Mouse (Mus musculus): ENCODE measurements around the gene Kcnh6. TPM values are rescaled to one million over a fixed set of nuclear protein-coding genes. Genes with fewer than 3 reads are reported as not detected.

Kcnh6 gene
- total and polyA plus RNA-seq, 2 experiments from 2014 or later, result 0.12 TPM; not detected in 1

- H3K27me3 ChIP-seq (ENCODE audit: control insufficient read depth, insufficient read depth, low read length), result no peaks in the 10 kb centered on the region
- no peaks in the 10 kb centered on the region for H3K36me3 ChIP-seq (replicated peaks; ENCODE audit: control insufficient read depth, insufficient read depth, low read length)
- H3K4me2 ChIP-seq (ENCODE audit: low read depth, low read length), result peak within 1 kb of the TSS; percentile 93
- WGBS, result 0% methylated on average over 64 of the region's 66 CpGs
- ATAC-seq (ENCODE audit: insufficient read depth, low read depth) (peak; percentile 99), DNase-seq (ENCODE audit: low spot score) (peak; percentile 96)
- H3K9me3 ChIP-seq (replicated peaks; ENCODE audit: control insufficient read depth, low read length), result no peaks in the 10 kb centered on the region
- peak within 1 kb of the TSS; percentile 93 for H3K27ac ChIP-seq (ENCODE audit: low read depth)
- 0 out of 2 replicates have a peak, but pooled peaks have one; percentile 77 for TF ChIP-seq EP300 (IDR thresholded peaks at IDR 0.05; ENCODE audit: low read depth)
- no peak for TF ChIP-seq CTCF (IDR thresholded peaks at IDR 0.05; ENCODE audit: low read depth)
- H3K4me3 ChIP-seq (ENCODE audit: low read depth, low read length), result peak within 1 kb of the TSS; percentile 98
- peaks cover 12% of the 10 kb centered on the region for H3K4me1 ChIP-seq (ENCODE audit: control insufficient read depth, insufficient read depth)
- peak within 1 kb of the TSS; percentile 93 for H3K9ac ChIP-seq (replicated peaks; ENCODE audit: low read depth, low read length)
These were observed 28.9 kb downstream of the Kcnh6 start, which contains the start of gene Dcaf7 for GRCm38 (mm10) chr11:106036548-106037417. Dcaf7 (plus strand) TSS chr11:106036872.

- H3K9me3 ChIP-seq (replicated peaks; ENCODE audit: control insufficient read depth, low read length), result no peaks in the 10 kb centered on the region
- peak overlapping the region; percentile 93 for H3K9ac ChIP-seq (replicated peaks; ENCODE audit: low read depth, low read length)
- peak overlapping the region; percentile 98 for H3K4me3 ChIP-seq (ENCODE audit: low read depth, low read length)
- H3K27ac ChIP-seq (ENCODE audit: low read depth), result peak overlapping the region; percentile 93
- DNase-seq (ENCODE audit: low spot score) (peak; percentile 58), ATAC-seq (ENCODE audit: insufficient read depth, low read depth) (no peak)
- no peaks in the 10 kb centered on the region for H3K27me3 ChIP-seq (ENCODE audit: control insufficient read depth, insufficient read depth, low read length)
- peaks cover 12% of the 10 kb centered on the region for H3K4me1 ChIP-seq (ENCODE audit: control insufficient read depth, insufficient read depth)
- TF ChIP-seq EP300 (IDR thresholded peaks at IDR 0.05; ENCODE audit: low read depth) (no peak), CTCF (IDR thresholded peaks at IDR 0.05; ENCODE audit: low read depth) (no peak)
- peak overlapping the region; percentile 93 for H3K4me2 ChIP-seq (ENCODE audit: low read depth, low read length)
- H3K36me3 ChIP-seq (replicated peaks; ENCODE audit: control insufficient read depth, insufficient read depth, low read length), result no peaks in the 10 kb centered on the region
- WGBS, result 1% methylated on average over 13 of the region's 13 CpGs
These were observed 29.5 kb downstream of the Kcnh6 start for GRCm38 (mm10) chr11:106037418-106037751.

- Histone ChIP-seq H3K4me3 (ENCODE audit: low read depth, low read length) (no peak overlapping the region), H3K27ac (ENCODE audit: low read depth) (no peak overlapping the region), H3K27me3 (ENCODE audit: control insufficient read depth, insufficient read depth, low read length) (no peaks in the 10 kb centered on the region), H3K4me2 (ENCODE audit: low read depth, low read length) (no peak overlapping the region), H3K36me3 (replicated peaks; ENCODE audit: control insufficient read depth, insufficient read depth, low read length) (peaks cover 26% of the 10 kb centered on the region), H3K9me3 (replicated peaks; ENCODE audit: control insufficient read depth, low read length) (no peaks in the 10 kb centered on the region), H3K9ac (replicated peaks; ENCODE audit: low read depth, low read length) (no peak overlapping the region), H3K4me1 (ENCODE audit: control insufficient read depth, insufficient read depth) (no peaks in the 10 kb centered on the region)
- DNase-seq (ENCODE audit: low spot score) (no peak), ATAC-seq (ENCODE audit: insufficient read depth, low read depth) (no peak)
- TF ChIP-seq CTCF (IDR thresholded peaks at IDR 0.05; ENCODE audit: low read depth) (no peak), EP300 (IDR thresholded peaks at IDR 0.05; ENCODE audit: low read depth) (no peak)
These were observed 36.4 kb downstream of the Kcnh6 start for GRCm38 (mm10) chr11:106044349-106044748.

DNA sequence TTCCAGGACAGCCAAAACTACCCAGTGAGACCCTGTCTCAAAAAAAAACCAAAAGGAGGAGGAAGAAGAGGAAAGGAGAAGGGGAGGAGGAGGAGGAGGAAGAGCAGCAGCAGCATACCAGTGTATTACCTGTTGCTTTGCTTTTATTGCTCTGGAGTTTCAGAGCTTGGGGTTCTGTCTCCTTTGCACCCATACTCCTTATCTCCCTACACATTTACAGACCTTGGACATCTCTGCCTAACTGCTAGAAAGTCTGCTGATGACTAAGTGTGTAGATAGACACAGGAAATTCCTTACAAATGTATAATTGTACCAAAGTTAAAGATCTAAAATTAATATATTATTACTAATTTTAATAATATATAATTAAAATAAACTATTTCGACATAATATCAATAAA, 37.3 kb downstream of the Kcnh6 start:
- TF ChIP-seq EP300 (IDR thresholded peaks at IDR 0.05; ENCODE audit: low read depth), result no peak
- TF ChIP-seq CTCF (IDR thresholded peaks at IDR 0.05; ENCODE audit: low read depth), result no peak
- ATAC-seq (ENCODE audit: insufficient read depth, low read depth), result no peak
- no peaks in the 10 kb centered on the region for H3K4me1 ChIP-seq (ENCODE audit: control insufficient read depth, insufficient read depth)
- H3K36me3 ChIP-seq (replicated peaks; ENCODE audit: control insufficient read depth, insufficient read depth, low read length), result peaks cover 26% of the 10 kb centered on the region
- DNase-seq (ENCODE audit: low spot score), result no peak
- H3K27me3 ChIP-seq (ENCODE audit: control insufficient read depth, insufficient read depth, low read length), result no peaks in the 10 kb centered on the region
- no peak overlapping the region for H3K4me3 ChIP-seq (ENCODE audit: low read depth, low read length)
- no peak overlapping the region for H3K27ac ChIP-seq (ENCODE audit: low read depth)
- H3K9me3 ChIP-seq (replicated peaks; ENCODE audit: control insufficient read depth, low read length), result no peaks in the 10 kb centered on the region
- 93% methylated on average over 1 of the region's 1 CpGs for WGBS
- H3K4me2 ChIP-seq (ENCODE audit: low read depth, low read length), result no peak overlapping the region
- H3K9ac ChIP-seq (replicated peaks; ENCODE audit: low read depth, low read length), result no peak overlapping the region

GRCm38 (mm10) chr11:106045780-106046179, 37.9 kb downstream of the Kcnh6 start:
- H3K9ac ChIP-seq (replicated peaks; ENCODE audit: low read depth, low read length), result no peak overlapping the region
- ATAC-seq (ENCODE audit: insufficient read depth, low read depth), result no peak
- no peak for DNase-seq (ENCODE audit: low spot score)
- no peak overlapping the region for H3K4me2 ChIP-seq (ENCODE audit: low read depth, low read length)
- H3K36me3 ChIP-seq (replicated peaks; ENCODE audit: control insufficient read depth, insufficient read depth, low read length), result peaks cover 28% of the 10 kb centered on the region
- no peak overlapping the region for H3K4me3 ChIP-seq (ENCODE audit: low read depth, low read length)
- no peak for TF ChIP-seq CTCF (IDR thresholded peaks at IDR 0.05; ENCODE audit: low read depth)
- TF ChIP-seq EP300 (IDR thresholded peaks at IDR 0.05; ENCODE audit: low read depth), result no peak
- H3K4me1 ChIP-seq (ENCODE audit: control insufficient read depth, insufficient read depth), result no peaks in the 10 kb centered on the region
- WGBS, result 96% methylated on average over 3 of the region's 3 CpGs
- no peak overlapping the region for H3K27ac ChIP-seq (ENCODE audit: low read depth)
- H3K9me3 ChIP-seq (replicated peaks; ENCODE audit: control insufficient read depth, low read length), result no peaks in the 10 kb centered on the region
- no peaks in the 10 kb centered on the region for H3K27me3 ChIP-seq (ENCODE audit: control insufficient read depth, insufficient read depth, low read length)

Measured in heart, postnatal 0 days (tissue).